Mouse (Mus musculus): Measurements from ENCODE around the gene Sco1. TPM values are rescaled to one million over a fixed set of nuclear protein-coding genes. Genes with fewer than 3 reads are reported as not detected.

Gene Sco1
- polyA plus RNA-seq, 1 experiment from 2014 or later: 23.7 TPM

- WGBS: 89% methylated on average over 6 of the region's 6 CpGs
- Histone ChIP-seq H3K36me3 (replicated peaks) (no peaks in the 10 kb centered on the region), H3K9me3 (no peaks in the 10 kb centered on the region), H3K27me3 (replicated peaks; ENCODE audit: low read depth, poor library complexity, severe bottlenecking) (no peaks in the 10 kb centered on the region; the same call in 1 of the 2 replicates), H3K27ac (replicated peaks) (no peak overlapping the region), H3K4me3 (no peak overlapping the region), H3K4me1 (peaks cover 6% of the 10 kb centered on the region; the same call in 1 of the 2 replicates)
- no peak for DNase-seq (ENCODE audit: low spot score)
These were observed 60.9 kb downstream of the Sco1 start for GRCm38 (mm10) chr11:67113381-67113780.

- H3K4me3 ChIP-seq: no peak overlapping the region
- no peaks in the 10 kb centered on the region for H3K36me3 ChIP-seq (replicated peaks)
- DNase-seq (ENCODE audit: low spot score): no peak
- H3K27me3 ChIP-seq (replicated peaks; ENCODE audit: low read depth, poor library complexity, severe bottlenecking): no peaks in the 10 kb centered on the region; the same call in 1 of the 2 replicates
- peaks cover 6% of the 10 kb centered on the region; the same call in 1 of the 2 replicates for H3K4me1 ChIP-seq
- 93% methylated on average over 5 of the region's 5 CpGs for WGBS
- no peak overlapping the region for H3K27ac ChIP-seq (replicated peaks)
- no peaks in the 10 kb centered on the region for H3K9me3 ChIP-seq
These were observed 61.8 kb downstream of the Sco1 start for GRCm38 (mm10) chr11:67114261-67114660.

DNA sequence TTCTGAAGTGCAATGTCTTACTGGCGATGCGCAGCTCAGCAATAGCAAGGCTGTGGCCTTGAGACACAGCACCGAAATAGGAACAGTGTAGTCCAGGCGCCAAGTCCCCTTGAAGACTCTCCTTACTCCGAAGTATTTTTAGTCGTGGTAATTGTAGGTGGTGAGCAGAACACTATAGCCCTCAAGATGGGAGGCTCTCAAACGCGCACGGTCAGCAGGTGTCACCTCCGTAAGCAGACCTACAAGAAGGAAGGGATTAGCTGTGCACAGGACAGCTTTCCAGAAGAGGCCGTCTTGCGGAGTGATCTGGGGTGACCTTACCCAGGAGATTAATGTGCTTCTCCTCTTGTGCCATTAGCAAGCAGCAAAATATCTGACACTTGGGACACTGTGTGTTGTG, 62.4 kb downstream of the Sco1 start:
- no peaks in the 10 kb centered on the region; the same call in 1 of the 2 replicates for H3K27me3 ChIP-seq (replicated peaks; ENCODE audit: low read depth, poor library complexity, severe bottlenecking)
- H3K4me3 ChIP-seq: no peak overlapping the region
- no peaks in the 10 kb centered on the region for H3K36me3 ChIP-seq (replicated peaks)
- DNase-seq (ENCODE audit: low spot score): no peak
- peaks cover 12% of the 10 kb centered on the region; the same call in 1 of the 2 replicates for H3K4me1 ChIP-seq
- WGBS: 91% methylated on average over 12 of the region's 12 CpGs
- no peak overlapping the region for H3K27ac ChIP-seq (replicated peaks)
- no peaks in the 10 kb centered on the region for H3K9me3 ChIP-seq

Small RNA genes lying within 50 kb of the gene (microRNA-seq; reads per million reads assigned to microRNA genes)
- gene Mir6923: not detected

Other genes with a start within 250 kb of the Sco1 start
- gene Pirt, start 140.7 kb upstream of the Sco1 start, polyA plus RNA-seq (2016; fragmentation: Nextera tagmentation; extraction: Ambion mirVana): 0.40 and 2.2 TPM in 2 replicates
- not detected in 2 replicates for gene Tmem238l, start 96.0 kb upstream of the Sco1 start, polyA plus RNA-seq (2016; fragmentation: Nextera tagmentation; extraction: Ambion mirVana)
- gene Tmem220, start 27.5 kb upstream of the Sco1 start, polyA plus RNA-seq (2016; fragmentation: Nextera tagmentation; extraction: Ambion mirVana): 0.69 and 1.2 TPM in 2 replicates
- 30.4 and 32.6 TPM in 2 replicates for gene Adprm, start 76 bp upstream of the Sco1 start, polyA plus RNA-seq (2016; fragmentation: Nextera tagmentation; extraction: Ambion mirVana)
- 0.21 and 0.30 TPM in 2 replicates for gene Myh3, start 25.6 kb downstream of the Sco1 start, polyA plus RNA-seq (2016; fragmentation: Nextera tagmentation; extraction: Ambion mirVana)
- gene Myh2, start 118.4 kb downstream of the Sco1 start, polyA plus RNA-seq (2016; fragmentation: Nextera tagmentation; extraction: Ambion mirVana): 0.04 TPM in 1 of 2 replicates, not detected in the other
- gene Myh1, start 147.4 kb downstream of the Sco1 start, polyA plus RNA-seq (2016; fragmentation: Nextera tagmentation; extraction: Ambion mirVana): not detected in 2 replicates
- gene Myh4, start 185.4 kb downstream of the Sco1 start, polyA plus RNA-seq (2016; fragmentation: Nextera tagmentation; extraction: Ambion mirVana): 0.05 TPM in 1 of 2 replicates, not detected in the other
- 0.05 and 0.09 TPM in 2 replicates for gene Myh8, start 224.5 kb downstream of the Sco1 start, polyA plus RNA-seq (2016; fragmentation: Nextera tagmentation; extraction: Ambion mirVana)

Data from embryonic facial prominence, embryonic 10.5 days (tissue).